Mouse (Mus musculus) heart, adult 2 months (tissue): ENCODE measurements around the gene Amd1.

ENCODE experiments used
- CTCF ChIP-seq: fragments of 200-600 bp; IDR thresholded peaks from 2 replicates; pipeline ENCODE4 v1.8.1; 2022; ENCODE audit warnings: antibody characterized with exemption, mild to moderate bottlenecking, moderate library complexity
- EP300 ChIP-seq: fragments of 200-500 bp; IDR thresholded peaks from 2 replicates; pipeline ENCODE4 v1.6.1; 2011; ENCODE audit warnings: low read depth, low read length, control low read depth; ENCODE audit not compliant: insufficient read depth
- POLR2A ChIP-seq: fragments of 200-500 bp; IDR thresholded peaks from 2 replicates; pipeline ENCODE4 v1.6.1; 2011; ENCODE audit warnings: mild to moderate bottlenecking, low read depth, low read length, control low read depth; ENCODE audit not compliant: insufficient read depth

DNA sequence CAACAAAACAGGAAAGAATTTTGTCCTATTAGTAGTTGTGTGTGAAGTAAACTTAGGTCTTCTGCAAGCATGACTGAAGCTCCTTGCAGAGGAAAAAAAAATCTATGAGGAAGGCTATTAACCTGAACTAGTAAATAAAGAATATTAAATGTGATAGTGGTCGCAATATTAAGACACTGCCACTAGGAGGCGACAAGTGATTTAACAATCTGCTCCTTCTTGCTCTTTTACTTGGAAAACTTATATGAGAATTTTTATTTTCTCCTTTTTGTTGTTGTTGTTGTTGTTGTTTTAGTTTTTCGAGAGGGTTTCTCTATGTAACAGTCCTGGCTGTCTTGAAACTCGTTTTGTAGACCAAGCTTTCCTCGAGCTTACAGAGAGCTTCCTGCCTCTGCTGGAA is 43.0 kb downstream of the Amd1 start:
- TF ChIP-seq CTCF (peak; percentile 87), POLR2A (no peak), EP300 (no peak)
